Mouse (Mus musculus): ENCODE measurements at regions not wholly inside any gene's neighbourhood (a gene's known extent, or its start where the extent isn't known, plus 50 kb on each side); places are given as distances from the start of the nearest gene placed in this dataset.

- no peaks in the 10 kb centered on the region for H3K9me3 ChIP-seq (ENCODE audit: control insufficient read depth, low read depth, low read length)
- 0 out of 2 replicates have a peak, but pooled peaks have one; percentile 14 for ATAC-seq (ENCODE audit: insufficient number of reproducible peaks, insufficient read depth, low FRiP score, low read depth)
- no peak overlapping the region for H3K4me3 ChIP-seq (ENCODE audit: low read depth, low read length)
- no peak overlapping the region for H3K4me2 ChIP-seq (replicated peaks; ENCODE audit: low read depth, low read length)
- H3K4me1 ChIP-seq (ENCODE audit: control insufficient read depth, insufficient read depth, low read length) = no peaks in the 10 kb centered on the region
- no peak overlapping the region for H3K9ac ChIP-seq (replicated peaks; ENCODE audit: low read depth, low read length)
- H3K27ac ChIP-seq (ENCODE audit: low read length) = no peak overlapping the region
- 65% methylated on average over 1 of the region's 1 CpGs for WGBS
- H3K36me3 ChIP-seq (ENCODE audit: control insufficient read depth, insufficient read depth, low read length) = no peaks in the 10 kb centered on the region
- H3K27me3 ChIP-seq (ENCODE audit: control insufficient read depth, insufficient read depth, low read length) = no peaks in the 10 kb centered on the region
These were observed 135.1 kb downstream of the Naa11 start for GRCm38 (mm10) chr5:97257106-97257505.

- ATAC-seq (ENCODE audit: insufficient number of reproducible peaks, insufficient read depth, low FRiP score, low read depth) = 0 out of 2 replicates have a peak, but pooled peaks have one; percentile 14
- Histone ChIP-seq H3K4me2 (replicated peaks; ENCODE audit: low read depth, low read length) (no peak overlapping the region), H3K4me1 (ENCODE audit: control insufficient read depth, insufficient read depth, low read length) (no peaks in the 10 kb centered on the region), H3K36me3 (ENCODE audit: control insufficient read depth, insufficient read depth, low read length) (no peaks in the 10 kb centered on the region), H3K27ac (ENCODE audit: low read length) (no peak overlapping the region), H3K9ac (replicated peaks; ENCODE audit: low read depth, low read length) (no peak overlapping the region), H3K9me3 (ENCODE audit: control insufficient read depth, low read depth, low read length) (no peaks in the 10 kb centered on the region), H3K4me3 (ENCODE audit: low read depth, low read length) (no peak overlapping the region), H3K27me3 (ENCODE audit: control insufficient read depth, insufficient read depth, low read length) (no peaks in the 10 kb centered on the region)
- 50% methylated on average over 7 of the region's 7 CpGs for WGBS
These were observed 135.6 kb downstream of the Naa11 start for GRCm38 (mm10) chr5:97256445-97257060.

GRCm38 (mm10) chr5:97236930-97237329 lies 125.5 kb upstream of the Paqr3 start:
- Histone ChIP-seq H3K9ac (replicated peaks; ENCODE audit: low read depth, low read length) (no peak overlapping the region), H3K9me3 (ENCODE audit: control insufficient read depth, low read depth, low read length) (no peaks in the 10 kb centered on the region), H3K4me1 (ENCODE audit: control insufficient read depth, insufficient read depth, low read length) (no peaks in the 10 kb centered on the region), H3K27me3 (ENCODE audit: control insufficient read depth, insufficient read depth, low read length) (no peaks in the 10 kb centered on the region), H3K36me3 (ENCODE audit: control insufficient read depth, insufficient read depth, low read length) (no peaks in the 10 kb centered on the region), H3K4me3 (ENCODE audit: low read depth, low read length) (no peak overlapping the region), H3K27ac (ENCODE audit: low read length) (no peak overlapping the region), H3K4me2 (replicated peaks; ENCODE audit: low read depth, low read length) (no peak overlapping the region)
- WGBS = 64% methylated on average over 2 of the region's 2 CpGs
- peak; percentile 53; the same call in 1 of the 2 replicates for ATAC-seq (ENCODE audit: insufficient number of reproducible peaks, insufficient read depth, low FRiP score, low read depth)

DNA sequence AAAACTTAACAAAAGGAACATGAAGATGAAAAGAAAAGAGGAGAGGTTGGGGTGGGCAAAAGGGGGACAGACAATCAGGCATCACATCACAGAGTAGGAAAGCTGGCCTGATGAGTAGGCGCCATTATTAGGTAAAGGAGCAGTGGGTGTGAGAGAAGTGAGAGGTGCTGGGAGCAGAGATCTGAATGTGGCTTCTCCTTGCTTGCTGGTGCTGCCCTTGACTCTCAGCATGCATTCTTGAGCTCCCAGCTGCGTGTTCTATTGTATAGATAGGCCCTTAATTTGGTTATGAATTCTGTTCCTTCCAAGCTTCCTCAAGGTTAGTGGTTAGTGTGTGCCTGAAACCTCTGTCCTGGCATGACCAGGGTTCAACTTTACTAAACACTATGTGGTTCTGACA lies 115.0 kb upstream of the Paqr3 start:
- ATAC-seq (ENCODE audit: insufficient number of reproducible peaks, insufficient read depth, low FRiP score, low read depth) = no peak
- Histone ChIP-seq H3K4me1 (ENCODE audit: control insufficient read depth, insufficient read depth, low read length) (0 out of 2 replicates have a peak, but pooled peaks cover 2% of the 10 kb centered on the region), H3K27ac (ENCODE audit: low read length) (no peak overlapping the region), H3K9ac (replicated peaks; ENCODE audit: low read depth, low read length) (no peak overlapping the region), H3K4me2 (replicated peaks; ENCODE audit: low read depth, low read length) (no peak overlapping the region), H3K4me3 (ENCODE audit: low read depth, low read length) (no peak overlapping the region), H3K36me3 (ENCODE audit: control insufficient read depth, insufficient read depth, low read length) (no peaks in the 10 kb centered on the region), H3K27me3 (ENCODE audit: control insufficient read depth, insufficient read depth, low read length) (no peaks in the 10 kb centered on the region), H3K9me3 (ENCODE audit: control insufficient read depth, low read depth, low read length) (no peaks in the 10 kb centered on the region)
- WGBS = 57% methylated on average over 2 of the region's 2 CpGs

DNA sequence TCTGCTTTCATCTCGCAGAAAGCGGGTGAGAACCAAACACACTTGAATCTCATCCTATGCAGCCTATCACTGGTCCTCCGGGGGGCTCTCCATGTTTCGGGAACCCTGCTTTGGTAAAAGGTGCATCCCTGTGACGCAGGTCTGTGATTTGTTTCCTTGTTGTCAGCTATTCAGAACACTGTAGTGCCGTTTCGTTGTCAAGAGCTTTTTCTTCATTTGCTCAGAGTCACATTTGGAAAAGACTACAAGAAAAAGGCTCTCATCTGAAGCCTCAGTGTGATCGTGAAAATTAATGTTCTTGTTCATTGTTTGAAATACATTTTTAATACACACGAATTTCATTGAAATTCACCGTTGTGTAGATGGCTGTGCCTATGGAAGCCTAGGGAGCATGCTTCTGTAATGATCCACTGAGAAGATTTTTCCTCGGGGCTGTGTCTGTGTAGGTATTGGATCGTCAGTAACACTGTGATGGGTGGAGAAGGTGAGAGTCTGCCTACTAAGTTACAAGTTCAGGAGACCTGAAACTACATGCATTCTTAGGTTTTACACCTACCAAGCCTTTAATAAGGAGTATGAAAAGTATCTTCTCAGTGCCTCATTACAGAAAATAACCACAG lies 112.0 kb upstream of the Paqr3 start:
- WGBS = 76% methylated on average over 12 of the region's 12 CpGs
- Histone ChIP-seq H3K4me3 (ENCODE audit: low read depth, low read length) (no peak overlapping the region), H3K4me1 (ENCODE audit: control insufficient read depth, insufficient read depth, low read length) (0 out of 2 replicates have a peak, but pooled peaks cover 2% of the 10 kb centered on the region)

GRCm38 (mm10) chr5:97222489-97223237 lies 111.3 kb upstream of the Paqr3 start:
- WGBS = 63% methylated on average over 12 of the region's 12 CpGs
- no peaks in the 10 kb centered on the region for H3K36me3 ChIP-seq (ENCODE audit: control insufficient read depth, insufficient read depth, low read length)
- no peak for ATAC-seq (ENCODE audit: insufficient number of reproducible peaks, insufficient read depth, low FRiP score, low read depth)
- H3K27ac ChIP-seq (ENCODE audit: low read length) = no peak overlapping the region
- H3K27me3 ChIP-seq (ENCODE audit: control insufficient read depth, insufficient read depth, low read length) = no peaks in the 10 kb centered on the region
- H3K4me1 ChIP-seq (ENCODE audit: control insufficient read depth, insufficient read depth, low read length) = 0 out of 2 replicates have a peak, but pooled peaks cover 2% of the 10 kb centered on the region
- no peaks in the 10 kb centered on the region for H3K9me3 ChIP-seq (ENCODE audit: control insufficient read depth, low read depth, low read length)
- H3K4me2 ChIP-seq (replicated peaks; ENCODE audit: low read depth, low read length) = no peak overlapping the region
- H3K4me3 ChIP-seq (ENCODE audit: low read depth, low read length) = no peak overlapping the region
- no peak overlapping the region for H3K9ac ChIP-seq (replicated peaks; ENCODE audit: low read depth, low read length)

More for the DNA sequence above, 112.0 kb upstream of the Paqr3 start:
- Histone ChIP-seq H3K36me3 (ENCODE audit: control insufficient read depth, insufficient read depth, low read length) (no peaks in the 10 kb centered on the region), H3K27ac (ENCODE audit: low read length) (no peak overlapping the region), H3K27me3 (ENCODE audit: control insufficient read depth, insufficient read depth, low read length) (no peaks in the 10 kb centered on the region), H3K4me2 (replicated peaks; ENCODE audit: low read depth, low read length) (no peak overlapping the region), H3K9me3 (ENCODE audit: control insufficient read depth, low read depth, low read length) (no peaks in the 10 kb centered on the region), H3K9ac (replicated peaks; ENCODE audit: low read depth, low read length) (no peak overlapping the region)
- ATAC-seq (ENCODE audit: insufficient number of reproducible peaks, insufficient read depth, low FRiP score, low read depth) = no peak

DNA sequence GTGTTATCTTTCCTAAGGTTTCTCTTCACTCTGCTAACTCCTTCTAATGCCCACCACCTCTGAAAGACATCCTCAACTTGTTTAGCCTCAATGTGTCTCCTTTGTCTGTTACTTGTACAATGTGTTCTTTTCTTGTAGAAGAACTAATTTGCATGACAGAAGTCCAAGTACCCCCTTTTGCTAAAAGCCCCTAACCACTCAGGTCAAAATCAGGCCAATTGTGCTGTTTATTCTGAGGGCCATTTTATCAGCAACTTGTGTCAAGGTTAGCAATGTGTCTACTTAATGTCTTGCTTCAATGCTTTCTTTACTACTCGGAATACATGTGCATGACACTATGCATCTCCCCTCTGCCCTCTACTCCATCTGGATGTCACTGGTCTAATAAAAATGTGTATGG lies 107.3 kb upstream of the Paqr3 start:
- Histone ChIP-seq H3K36me3 (ENCODE audit: control insufficient read depth, insufficient read depth, low read length) (no peaks in the 10 kb centered on the region), H3K4me2 (replicated peaks; ENCODE audit: low read depth, low read length) (no peak overlapping the region), H3K9ac (replicated peaks; ENCODE audit: low read depth, low read length) (no peak overlapping the region), H3K4me3 (ENCODE audit: low read depth, low read length) (no peak overlapping the region), H3K4me1 (ENCODE audit: control insufficient read depth, insufficient read depth, low read length) (0 out of 2 replicates have a peak, but pooled peaks cover 2% of the 10 kb centered on the region), H3K27ac (ENCODE audit: low read length) (no peak overlapping the region), H3K9me3 (ENCODE audit: control insufficient read depth, low read depth, low read length) (no peaks in the 10 kb centered on the region), H3K27me3 (ENCODE audit: control insufficient read depth, insufficient read depth, low read length) (no peaks in the 10 kb centered on the region)
- ATAC-seq (ENCODE audit: insufficient number of reproducible peaks, insufficient read depth, low FRiP score, low read depth) = no peak
- WGBS = 59% methylated on average over 1 of the region's 1 CpGs

- Histone ChIP-seq H3K36me3 (ENCODE audit: control insufficient read depth, insufficient read depth, low read length) (no peaks in the 10 kb centered on the region), H3K27me3 (ENCODE audit: control insufficient read depth, insufficient read depth, low read length) (no peaks in the 10 kb centered on the region), H3K9ac (replicated peaks; ENCODE audit: low read depth, low read length) (no peak overlapping the region), H3K4me3 (ENCODE audit: low read depth, low read length) (no peak overlapping the region), H3K4me1 (ENCODE audit: control insufficient read depth, insufficient read depth, low read length) (no peaks in the 10 kb centered on the region), H3K9me3 (ENCODE audit: control insufficient read depth, low read depth, low read length) (no peaks in the 10 kb centered on the region), H3K27ac (ENCODE audit: low read length) (no peak overlapping the region), H3K4me2 (replicated peaks; ENCODE audit: low read depth, low read length) (no peak overlapping the region)
- ATAC-seq (ENCODE audit: insufficient number of reproducible peaks, insufficient read depth, low FRiP score, low read depth) = no peak
- WGBS = 73% methylated on average over 4 of the region's 4 CpGs
These were observed 94.2 kb upstream of the Paqr3 start for GRCm38 (mm10) chr5:97205606-97206005.

Measured in stomach, embryonic 14.5 days (tissue).